Mouse (Mus musculus) ES-E14 (cell line): ENCODE data around the gene Smim24.

Experiments used
- CHD2 ChIP-seq: IDR thresholded peaks from 2 replicates; pipeline ENCODE4 v1.6.1; 2014; ENCODE audit warnings: mild to moderate bottlenecking, low read depth, low read length, inconsistent platforms
- HCFC1 ChIP-seq: IDR thresholded peaks from 2 replicates; pipeline ENCODE4 v1.6.1; 2012; ENCODE audit warnings: low read length, inconsistent platforms, borderline replicate concordance; ENCODE audit not compliant: insufficient read depth
- MAFK ChIP-seq: IDR thresholded peaks from 2 replicates; pipeline ENCODE4 v1.6.1; 2014; ENCODE audit warnings: mild to moderate bottlenecking, low read depth, low read length, inconsistent platforms; ENCODE audit not compliant: insufficient read depth
- ZC3H11A ChIP-seq: IDR thresholded peaks from 2 replicates; pipeline ENCODE4 v1.6.1; 2012; ENCODE audit warnings: low read depth, mild to moderate bottlenecking, inconsistent platforms, low read length, borderline replicate concordance
- ZNF384 ChIP-seq: IDR thresholded peaks from 2 replicates; pipeline ENCODE4 v1.6.1; 2012; ENCODE audit warnings: low read depth, low read length, inconsistent platforms

DNA sequence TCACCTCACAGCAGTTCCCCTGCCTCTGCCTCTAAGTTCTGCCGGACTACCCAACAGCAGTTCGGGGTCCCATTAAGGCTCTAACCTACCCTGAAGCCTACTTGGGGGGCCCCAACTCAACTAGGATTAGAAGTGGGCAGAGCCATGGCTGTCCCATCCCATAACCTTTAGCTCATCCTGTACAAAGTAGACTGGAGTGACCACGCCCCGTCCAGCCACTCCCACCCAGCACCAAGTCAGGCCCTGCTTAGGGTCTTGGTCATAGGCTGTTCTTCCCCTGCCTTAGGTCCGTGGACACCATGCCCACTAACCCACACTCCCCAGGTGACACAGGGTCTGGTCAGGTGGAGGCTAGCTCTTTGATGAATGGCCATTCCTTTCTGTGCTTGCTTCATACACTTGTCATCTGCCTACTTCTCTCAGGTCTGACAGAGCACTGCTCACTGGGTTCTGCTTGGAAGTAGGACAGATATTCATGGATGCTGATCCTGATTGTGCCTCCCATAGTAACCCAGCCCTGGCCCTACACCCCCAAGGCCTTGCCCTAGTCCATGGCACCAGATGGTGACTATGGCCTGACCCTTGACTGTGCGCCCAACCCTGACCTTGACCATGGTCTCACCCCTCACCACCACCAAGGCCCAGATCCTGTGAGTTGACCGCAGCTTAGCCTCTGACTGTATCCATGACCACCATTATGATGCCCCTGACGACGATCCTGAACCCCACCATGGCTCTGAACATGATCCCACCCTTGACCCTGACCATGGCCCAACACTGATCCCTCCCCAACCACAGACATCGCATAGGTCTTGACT, 26.5 kb downstream of the Smim24 start:
- TF ChIP-seq HCFC1 (no peak), CHD2 (no peak), ZC3H11A (no peak), ZNF384 (no peak), MAFK (no peak)
